Mouse (Mus musculus) MEL (cell line): ENCODE measurements around the gene Slc45a2. TPM values are rescaled to one million over a fixed set of nuclear protein-coding genes. Genes with fewer than 3 reads are reported as not detected.

Source experiments
- DNase-seq: peaks from one replicate; pipeline ENCODE4 v3.0.0; 2011; ENCODE audit warnings: low read depth, low spot score
- H3K27ac ChIP-seq: 2 replicates; pipeline ENCODE4 v1.5.1; 2012; ENCODE audit warnings: low read depth, mild to moderate bottlenecking, control low read depth, low read length, moderate library complexity; ENCODE audit not compliant: control insufficient read depth
- H3K27me3 ChIP-seq, 2 experiments: fragments of 150-350 bp in 1 of 2; sonication (generic) in 1 of 2; 2 replicates each; pipeline ENCODE4 v1.6.1; 2012; ENCODE audit warnings: low read length in 2 of 2, mild to moderate bottlenecking in 2 of 2, improper control_type of control experiment in 1 of 2, moderate library complexity in 1 of 2; ENCODE audit not compliant: insufficient read depth in 2 of 2, control insufficient read depth in 1 of 2
- H3K36me3 ChIP-seq, 2 experiments: 2 replicates each; pipeline ENCODE4 v1.6.1; 2012 to 2014; ENCODE audit warnings: low read length in 2 of 2, improper control_type of control experiment in 1 of 2, inconsistent platforms in 1 of 2, mild to moderate bottlenecking in 1 of 2; ENCODE audit not compliant: insufficient read depth in 2 of 2, control insufficient read depth in 1 of 2
- H3K4me1 ChIP-seq, 2 experiments: fragments of 150-350 bp in 1 of 2; sonication (generic) in 1 of 2; 2 replicates each; pipeline ENCODE4 v1.6.1; 2012; ENCODE audit warnings: low read length in 2 of 2, improper control_type of control experiment in 1 of 2, mild to moderate bottlenecking in 1 of 2; ENCODE audit not compliant: insufficient read depth in 2 of 2, control insufficient read depth in 1 of 2
- H3K4me3 ChIP-seq, 2 experiments: fragments of 150-350 bp in 1 of 2; sonication (generic) in 1 of 2; 2 replicates each; pipeline ENCODE4 v1.5.1; 2012; ENCODE audit warnings: low read depth in 2 of 2, low read length in 2 of 2, mild to moderate bottlenecking in 2 of 2, moderate library complexity in 2 of 2, control low read depth in 1 of 2, improper control_type of control experiment in 1 of 2; ENCODE audit not compliant: control insufficient read depth in 1 of 2, insufficient read depth in 1 of 2
- H3K79me2 ChIP-seq: 2 replicates; pipeline ENCODE4 v1.6.1; 2012; ENCODE audit warnings: mild to moderate bottlenecking, low read length, moderate library complexity; ENCODE audit not compliant: control insufficient read depth, poor library complexity, insufficient read depth
- H3K9ac ChIP-seq: 2 replicates; pipeline ENCODE4 v1.6.1; 2012; ENCODE audit warnings: low read depth, mild to moderate bottlenecking, control low read depth, low read length, moderate library complexity; ENCODE audit not compliant: control insufficient read depth, poor library complexity, severe bottlenecking
- H3K9me3 ChIP-seq: fragments of 150-350 bp; sonication (generic); replicated peaks from 2 replicates; pipeline ENCODE4 v1.6.1; 2012; ENCODE audit warnings: mild to moderate bottlenecking, low read length, improper control_type of control experiment, moderate library complexity; ENCODE audit not compliant: insufficient read depth
- CHD1 ChIP-seq: IDR thresholded peaks from 2 replicates; pipeline ENCODE4 v1.6.1; 2012; ENCODE audit warnings: low read depth, mild to moderate bottlenecking, inconsistent platforms, low read length, improper control_type of control experiment
- CHD2 ChIP-seq: IDR thresholded peaks from 2 replicates; pipeline ENCODE4 v1.6.1; 2011; ENCODE audit warnings: low read length, improper control_type of control experiment
- CTCF ChIP-seq, 3 experiments: IDR thresholded peaks in 2 of 3; conservative IDR thresholded peaks in 1 of 3; 2 replicates each; pipeline ENCODE4 v1.5.1; 2011 to 2012; ENCODE audit warnings: low read length in 3 of 3, low read depth in 2 of 3, mild to moderate bottlenecking in 2 of 3, improper control_type of control experiment in 1 of 3, inconsistent platforms in 1 of 3, mixed read lengths in 1 of 3, moderate library complexity in 1 of 3; ENCODE audit not compliant: control insufficient read depth in 1 of 3, insufficient read depth in 1 of 3, poor library complexity in 1 of 3, severe bottlenecking in 1 of 3
- E2F4 ChIP-seq: IDR thresholded peaks from 2 replicates; pipeline ENCODE4 v1.6.1; 2011; ENCODE audit warnings: low read depth, low read length, improper control_type of control experiment, borderline replicate concordance
- GATA1 ChIP-seq: IDR thresholded peaks from 2 replicates; pipeline ENCODE4 v1.6.1; 2011; ENCODE audit warnings: low read depth, low read length, improper control_type of control experiment
- MAFK ChIP-seq: IDR thresholded peaks from 2 replicates; pipeline ENCODE4 v1.6.1; 2011; ENCODE audit warnings: low read depth, mild to moderate bottlenecking, low read length, improper control_type of control experiment, borderline replicate concordance
- MAX ChIP-seq: IDR thresholded peaks from 2 replicates; pipeline ENCODE4 v1.6.1; 2011; ENCODE audit warnings: low read length, improper control_type of control experiment
- MXI1 ChIP-seq: IDR thresholded peaks from 2 replicates; pipeline ENCODE4 v1.6.1; 2011; ENCODE audit warnings: mild to moderate bottlenecking, low read depth, low read length, improper control_type of control experiment
- MYC ChIP-seq: IDR thresholded peaks from 2 replicates; pipeline ENCODE4 v1.6.1; 2011; ENCODE audit warnings: low read depth, mild to moderate bottlenecking, low read length, improper control_type of control experiment, moderate library complexity
- NELFE ChIP-seq: IDR thresholded peaks from 2 replicates; pipeline ENCODE4 v1.6.1; 2011; ENCODE audit warnings: low read depth, low read length, improper control_type of control experiment
- NRF1 ChIP-seq: IDR thresholded peaks from 2 replicates; pipeline ENCODE4 v1.6.1; 2014; ENCODE audit warnings: low read depth, mild to moderate bottlenecking, inconsistent platforms, low read length, improper control_type of control experiment, moderate library complexity; ENCODE audit not compliant: poor library complexity, insufficient read depth, severe bottlenecking
- POLR2AphosphoS5 ChIP-seq: IDR thresholded peaks from 2 replicates; pipeline ENCODE4 v1.6.1; 2012; ENCODE audit warnings: low read depth, borderline replicate concordance, mild to moderate bottlenecking, inconsistent platforms, low read length, moderate library complexity, mixed read lengths
- SMC3 ChIP-seq: IDR thresholded peaks from 2 replicates; pipeline ENCODE4 v1.6.1; 2011; ENCODE audit warnings: low read depth, low read length, improper control_type of control experiment
- TAL1 ChIP-seq: IDR thresholded peaks from 2 replicates; pipeline ENCODE4 v1.6.1; 2012; ENCODE audit warnings: mild to moderate bottlenecking, inconsistent platforms, low read length, moderate library complexity, mixed read lengths
- USF1 ChIP-seq: IDR thresholded peaks from 2 replicates; pipeline ENCODE4 v1.6.1; 2014; ENCODE audit warnings: low read depth, mild to moderate bottlenecking, inconsistent platforms, low read length, improper control_type of control experiment, moderate library complexity
- ZC3H11A ChIP-seq: IDR thresholded peaks from 2 replicates; pipeline ENCODE4 v1.6.1; 2012; ENCODE audit warnings: low read depth, mild to moderate bottlenecking, inconsistent platforms, low read length, improper control_type of control experiment
- ZMIZ1 ChIP-seq: IDR thresholded peaks from 2 replicates; pipeline ENCODE4 v1.6.1; 2012; ENCODE audit warnings: low read depth, mild to moderate bottlenecking, inconsistent platforms, low read length, improper control_type of control experiment, moderate library complexity
- polyA plus RNA-seq, 2 experiments: library from polyadenylated mRNA; stranded (reverse) in 1 of 2; unstranded in 1 of 2; fragments of >175 nt in 1 of 2; fragments of >200 nt in 1 of 2; gene quantifications; 2 replicates each; pipeline versions ENCODE4 v1.2.1 to v1.2.4; 2012; ENCODE audit warnings: low replicate concordance in 2 of 2, low read depth in 1 of 2; ENCODE audit not compliant: insufficient read length in 2 of 2, insufficient read depth in 1 of 2, missing spikeins in 1 of 2
- total RNA-seq: library from RNA; depleted of rRNA; stranded (reverse); fragments of 300-350 nt; gene quantifications from 2 replicates; pipeline ENCODE4 v1.2.3, GENCODE M21; 2012

The Slc45a2 gene
- total and polyA plus RNA-seq, 3 experiments = not detected

DNA sequence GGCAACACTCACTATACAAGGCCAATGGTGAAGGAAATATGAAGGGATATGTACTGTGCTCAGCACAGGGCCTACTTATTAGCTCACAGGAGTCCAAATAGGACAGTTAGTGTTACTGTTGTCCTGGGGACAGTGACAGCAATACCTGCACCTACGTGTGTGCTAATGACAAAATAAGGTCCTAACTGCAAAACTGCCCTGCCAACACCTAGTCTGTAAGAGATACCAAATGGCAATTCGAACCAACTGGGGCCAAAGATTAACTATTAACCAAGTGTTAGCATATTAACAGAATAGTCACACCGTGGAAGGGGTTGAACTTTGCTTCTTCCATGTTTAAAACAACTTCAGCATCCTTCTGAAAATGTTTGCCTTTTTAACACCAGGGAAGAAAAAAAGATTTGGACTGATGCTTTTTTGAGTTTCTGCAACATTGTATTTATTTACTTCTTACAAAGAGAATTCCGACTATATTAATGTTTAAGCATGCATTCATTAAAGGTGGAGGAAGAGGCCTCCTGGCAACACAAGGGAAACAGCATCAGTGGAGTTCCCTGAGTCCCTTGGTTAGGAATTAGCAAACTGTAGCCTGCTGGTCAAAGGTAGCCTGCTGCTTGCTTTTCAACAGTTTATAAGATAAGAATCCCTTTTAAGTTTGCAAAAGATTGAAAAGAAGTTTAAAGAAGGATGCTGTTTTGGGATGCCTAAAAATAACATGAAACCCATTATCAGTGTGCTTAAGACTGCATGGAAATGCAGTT is 26.5 kb downstream of the Slc45a2 start:
- no peaks in the 10 kb centered on the region for H3K4me1 ChIP-seq
- no peak overlapping the region for H3K4me3 ChIP-seq
- no peaks in the 10 kb centered on the region for H3K9me3 ChIP-seq
- H3K36me3 ChIP-seq = no peaks in the 10 kb centered on the region
- H3K27me3 ChIP-seq = no peaks in the 10 kb centered on the region
- no peak overlapping the region for H3K9ac ChIP-seq
- H3K27ac ChIP-seq = no peak overlapping the region
- H3K79me2 ChIP-seq = no peaks in the 10 kb centered on the region
- TF ChIP-seq CTCF (IDR thresholded peaks at IDR 0.05 in 2 of 3, conservative IDR thresholded peaks at IDR 0.05 in 1 of 3; ENCODE audit: control insufficient read depth in 1 of 3, insufficient read depth in 1 of 3, low read depth in 2 of 3, low read length in 3 of 3, poor library complexity in 1 of 3, severe bottlenecking in 1 of 3) (no peak), USF1 (no peak), MXI1 (no peak), TAL1 (no peak), GATA1 (no peak), SMC3 (no peak), CHD1 (no peak), ZMIZ1 (no peak), POLR2AphosphoS5 (no peak), CHD2 (no peak)
- no peak for DNase-seq

DNA sequence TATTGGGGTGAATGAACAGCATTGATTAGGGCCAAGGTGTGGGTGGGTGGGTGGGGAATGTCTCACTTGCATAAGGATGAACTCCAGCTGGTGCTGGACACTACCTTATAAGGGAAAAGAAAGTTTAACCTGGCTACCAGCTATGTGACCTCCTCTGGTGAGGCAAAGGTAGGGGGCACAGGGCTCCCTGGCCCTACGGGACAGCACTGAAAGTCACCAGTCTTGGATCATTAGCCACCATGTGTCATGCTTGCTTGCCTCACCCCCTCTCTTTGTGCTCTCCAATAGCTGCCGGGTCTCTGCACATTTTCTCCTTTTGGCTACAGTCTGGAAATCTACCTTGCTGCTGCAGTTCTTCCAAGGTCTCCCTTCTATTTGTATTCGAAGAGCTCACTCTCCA is 29.7 kb downstream of the Slc45a2 start:
- H3K4me3 ChIP-seq = no peak overlapping the region
- no peaks in the 10 kb centered on the region for H3K79me2 ChIP-seq
- H3K9me3 ChIP-seq = no peaks in the 10 kb centered on the region
- DNase-seq = no peak
- H3K9ac ChIP-seq = no peak overlapping the region
- H3K27ac ChIP-seq = no peak overlapping the region
- TF ChIP-seq MXI1 (no peak), MYC (no peak), ZC3H11A (no peak), NRF1 (no peak), MAX (no peak), NELFE (no peak), MAFK (no peak), CHD1 (no peak), E2F4 (no peak)
- no peaks in the 10 kb centered on the region for H3K27me3 ChIP-seq
- no peaks in the 10 kb centered on the region for H3K36me3 ChIP-seq
- H3K4me1 ChIP-seq = no peaks in the 10 kb centered on the region
